Mouse (Mus musculus) neural tube, embryonic 10.5 days (tissue): ENCODE data around the gene Dlx2.

Experiments
- DNase-seq: peaks from one replicate; pipeline ENCODE4 v3.0.0-alpha.2; 2017; ENCODE audit warnings: low spot score; ENCODE audit errors: extremely low spot score

Gene Dlx2

GRCm38 (mm10) chr2:71540611-71541417 lies 5.7 kb downstream of the Dlx2 start:
- DNase-seq = peak; percentile 69

GRCm38 (mm10) chr2:71534242-71535052 lies 12.1 kb downstream of the Dlx2 start:
- peak; percentile 57 for DNase-seq

- DNase-seq = no peak
Measured at GRCm38 (mm10) chr2:71533094-71533493, 13.5 kb downstream of the Dlx2 start.

- DNase-seq = peak; percentile 68
Measured at GRCm38 (mm10) chr2:71531990-71532970, 14.3 kb downstream of the Dlx2 start.

- no peak for DNase-seq
Measured at GRCm38 (mm10) chr2:71531124-71531590, 15.4 kb downstream of the Dlx2 start.

GRCm38 (mm10) chr2:71530391-71531123 lies 16.0 kb downstream of the Dlx2 start:
- peak; percentile 60 for DNase-seq

- peak; percentile 73 for DNase-seq
Measured at GRCm38 (mm10) chr2:71529511-71530351, 16.8 kb downstream of the Dlx2 start.

GRCm38 (mm10) chr2:71528714-71529510 lies 17.6 kb downstream of the Dlx2 start:
- peak; percentile 85 for DNase-seq

- no peak for DNase-seq
Measured at GRCm38 (mm10) chr2:71528014-71528713, 18.4 kb downstream of the Dlx2 start, which contains the start of gene Dlx1. Gene Dlx1, plus strand, starts transcription at chr2:71528113.

GRCm38 (mm10) chr2:71527323-71528013 lies 19.1 kb downstream of the Dlx2 start:
- peak; percentile 65 for DNase-seq

GRCm38 (mm10) chr2:71526595-71527322 lies 19.8 kb downstream of the Dlx2 start:
- no peak for DNase-seq

- no peak for DNase-seq
Measured at GRCm38 (mm10) chr2:71524763-71525162, 21.8 kb downstream of the Dlx2 start.

- no peak for DNase-seq
Measured at GRCm38 (mm10) chr2:71523431-71523830, 23.1 kb downstream of the Dlx2 start.

GRCm38 (mm10) chr2:71522871-71523270 lies 23.7 kb downstream of the Dlx2 start:
- DNase-seq = no peak

- no peak for DNase-seq
Measured at GRCm38 (mm10) chr2:71517466-71518099, 29.0 kb downstream of the Dlx2 start.

GRCm38 (mm10) chr2:71516995-71517394 lies 29.6 kb downstream of the Dlx2 start:
- DNase-seq = no peak
